Mouse (Mus musculus): ENCODE measurements around the gene Cst13. TPM values are rescaled to one million over a fixed set of nuclear protein-coding genes. Genes with fewer than 3 reads are reported as not detected.
"Not testable (repeated sequence)": the region's sequence is repeated elsewhere in the genome, so short reads cannot be mapped to it uniquely, and the experiment has no call there.

Gene Cst13
- not detected in 2 replicates for polyA plus RNA-seq (2015; fragmentation: Nextera tagmentation; extraction: Ambion mirVana)

- Histone ChIP-seq H3K4me1 (ENCODE audit: insufficient read depth) (no peaks in the 10 kb centered on the region), H3K9ac (replicated peaks) (no peak within 1 kb of the TSS), H3K27ac (ENCODE audit: low read depth) (no peak within 1 kb of the TSS), H3K4me3 (ENCODE audit: low read depth, low read length) (no peak within 1 kb of the TSS), H3K27me3 (ENCODE audit: insufficient read depth, low read length) (no peaks in the 10 kb centered on the region), H3K36me3 (replicated peaks; ENCODE audit: insufficient read depth, low read length) (no peaks in the 10 kb centered on the region), H3K4me2 (ENCODE audit: low read depth, low read length) (no peak within 1 kb of the TSS), H3K9me3 (ENCODE audit: low read length) (no peaks in the 10 kb centered on the region)
- ATAC-seq, result no peak
- DNase-seq, result no peak
- TF ChIP-seq CTCF (IDR thresholded peaks at IDR 0.05; ENCODE audit: low read depth) (no peak), EP300 (IDR thresholded peaks at IDR 0.05; ENCODE audit: low read depth) (no peak)
Measured at GRCm38 (mm10) chr2:148819909-148820308, at the start of gene Cst13. Gene Cst13, plus strand, starts transcription at chr2:148820081.

DNA sequence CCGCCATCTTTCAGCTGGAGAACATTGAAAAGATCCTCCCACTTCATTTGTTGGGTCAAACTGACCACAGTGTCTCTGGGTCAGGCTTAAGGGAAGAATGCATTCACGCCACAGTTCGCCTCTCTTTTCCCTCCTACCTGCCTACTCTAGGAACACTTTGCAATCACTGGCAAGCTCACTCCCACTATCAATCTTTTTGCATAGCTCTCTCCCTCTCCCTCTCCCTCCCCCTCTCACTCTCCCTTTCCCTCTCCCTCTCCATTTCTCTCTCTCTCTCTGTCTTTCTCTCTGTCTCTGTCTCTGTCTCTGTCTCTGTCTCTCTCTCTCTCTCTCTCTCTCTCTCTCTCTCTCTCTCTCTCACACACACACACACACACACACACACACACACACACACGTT lies 48.5 kb upstream of the Cst13 start, which contains the start of gene Cst11:
Gene Cst11, minus strand, starts transcription at position 101 of the 400 bp plus-strand sequence.
- DNase-seq; H3K36me3 ChIP-seq (replicated peaks; ENCODE audit: insufficient read depth, low read length); H3K4me2 ChIP-seq (ENCODE audit: low read depth, low read length); H3K4me3 ChIP-seq (ENCODE audit: low read depth, low read length); H3K27me3 ChIP-seq (ENCODE audit: insufficient read depth, low read length); ATAC-seq; H3K9ac ChIP-seq (replicated peaks); H3K9me3 ChIP-seq (ENCODE audit: low read length); H3K27ac ChIP-seq (ENCODE audit: low read depth); H3K4me1 ChIP-seq (ENCODE audit: insufficient read depth): not testable (repeated sequence)
- 72% methylated on average over 4 of the region's 4 CpGs for WGBS (ENCODE audit: insufficient replicate concordance)

- TF ChIP-seq EP300 (IDR thresholded peaks at IDR 0.05; ENCODE audit: low read depth), result no peak
- no peak for TF ChIP-seq CTCF (IDR thresholded peaks at IDR 0.05; ENCODE audit: low read depth)
- WGBS (ENCODE audit: insufficient replicate concordance), result 0% methylated on average over 1 of the region's 1 CpGs
- ATAC-seq, result no peak
- Histone ChIP-seq H3K4me1 (ENCODE audit: insufficient read depth) (no peaks in the 10 kb centered on the region), H3K4me3 (ENCODE audit: low read depth, low read length) (no peak within 1 kb of the TSS), H3K27me3 (ENCODE audit: insufficient read depth, low read length) (no peaks in the 10 kb centered on the region), H3K9ac (replicated peaks) (no peak within 1 kb of the TSS), H3K27ac (ENCODE audit: low read depth) (no peak within 1 kb of the TSS), H3K36me3 (replicated peaks; ENCODE audit: insufficient read depth, low read length) (no peaks in the 10 kb centered on the region), H3K9me3 (ENCODE audit: low read length) (no peaks in the 10 kb centered on the region), H3K4me2 (ENCODE audit: low read depth, low read length) (no peak within 1 kb of the TSS)
- no peak for DNase-seq
Measured at GRCm38 (mm10) chr2:148781709-148782108, 38.2 kb upstream of the Cst13 start, which contains the start of gene 8030411F24Rik. Gene 8030411F24Rik, plus strand, starts transcription at chr2:148782009.

DNA sequence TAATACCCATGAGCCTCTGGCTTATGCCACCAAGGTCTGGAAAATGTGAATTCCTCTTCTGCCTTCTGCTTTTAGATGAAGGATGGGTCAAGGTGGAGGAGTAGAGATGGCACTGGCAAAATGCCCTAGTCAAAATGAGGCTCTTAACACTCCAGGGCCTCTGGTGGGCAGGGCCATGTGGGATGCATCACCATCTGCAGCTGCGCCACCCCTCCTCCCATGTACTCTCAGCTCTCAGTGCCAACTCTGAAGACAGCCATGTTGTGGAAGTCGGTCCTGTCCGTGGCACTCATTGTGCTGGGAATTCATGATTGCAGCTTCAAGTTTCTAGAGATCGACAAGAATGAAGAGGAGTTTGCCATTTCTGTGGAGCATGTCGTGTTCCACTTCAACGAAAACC lies 30.7 kb upstream of the Cst13 start, which contains the start of gene Cst12:
Gene Cst12, plus strand, starts transcription at position 220 of the 400 bp plus-strand sequence.
- Histone ChIP-seq H3K9me3 (ENCODE audit: low read length) (no peaks in the 10 kb centered on the region), H3K4me1 (ENCODE audit: insufficient read depth) (no peaks in the 10 kb centered on the region), H3K27me3 (ENCODE audit: insufficient read depth, low read length) (no peaks in the 10 kb centered on the region), H3K27ac (ENCODE audit: low read depth) (no peak within 1 kb of the TSS), H3K4me2 (ENCODE audit: low read depth, low read length) (no peak within 1 kb of the TSS), H3K4me3 (ENCODE audit: low read depth, low read length) (no peak within 1 kb of the TSS), H3K36me3 (replicated peaks; ENCODE audit: insufficient read depth, low read length) (no peaks in the 10 kb centered on the region), H3K9ac (replicated peaks) (no peak within 1 kb of the TSS)
- DNase-seq (no peak), ATAC-seq (no peak)
- no peak for TF ChIP-seq EP300 (IDR thresholded peaks at IDR 0.05; ENCODE audit: low read depth)
- TF ChIP-seq CTCF (IDR thresholded peaks at IDR 0.05; ENCODE audit: low read depth), result no peak
- 84% methylated on average over 6 of the region's 6 CpGs for WGBS (ENCODE audit: insufficient replicate concordance)

GRCm38 (mm10) chr2:148798485-148798884 lies 21.4 kb upstream of the Cst13 start, which contains the start of gene Cst8:
Gene Cst8, plus strand, starts transcription at chr2:148798785.
- no peak for DNase-seq
- no peaks in the 10 kb centered on the region for H3K4me1 ChIP-seq (ENCODE audit: insufficient read depth)

DNA sequence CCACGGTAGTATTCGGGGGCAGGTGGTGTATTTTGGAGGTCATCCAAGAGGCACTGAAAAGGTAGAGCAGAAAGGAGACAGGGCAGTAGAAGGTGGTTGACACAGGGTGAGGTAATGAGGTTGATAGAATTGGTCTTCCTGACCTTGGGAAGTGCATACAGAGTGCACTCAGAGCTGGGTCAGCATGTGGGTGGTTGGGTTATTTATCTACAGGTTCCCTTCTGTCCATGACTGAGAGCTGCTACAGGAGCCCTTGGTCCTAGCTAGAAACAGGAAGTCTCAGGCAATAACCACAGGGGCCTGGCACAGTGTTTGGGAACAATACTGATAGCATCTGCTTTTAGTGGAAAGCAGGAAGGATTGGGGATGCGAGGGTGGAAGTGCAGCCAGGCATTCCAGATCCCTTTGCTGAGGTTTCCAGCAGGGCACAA lies 18.4 kb upstream of the Cst13 start:
- H3K4me2 ChIP-seq (ENCODE audit: low read depth, low read length), result no peak overlapping the region
- H3K36me3 ChIP-seq (replicated peaks; ENCODE audit: insufficient read depth, low read length), result no peaks in the 10 kb centered on the region
- ATAC-seq (peak; percentile 99), DNase-seq (peak; percentile 21)
- H3K9me3 ChIP-seq (ENCODE audit: low read length), result no peaks in the 10 kb centered on the region
- no peak overlapping the region for H3K4me3 ChIP-seq (ENCODE audit: low read depth, low read length)
- H3K27me3 ChIP-seq (ENCODE audit: insufficient read depth, low read length), result no peaks in the 10 kb centered on the region
- H3K9ac ChIP-seq (replicated peaks), result no peak overlapping the region
- H3K4me1 ChIP-seq (ENCODE audit: insufficient read depth), result no peaks in the 10 kb centered on the region
- WGBS (ENCODE audit: insufficient replicate concordance), result 29% methylated on average over 3 of the region's 3 CpGs
- TF ChIP-seq EP300 (IDR thresholded peaks at IDR 0.05; ENCODE audit: low read depth), result no peak
- no peak for TF ChIP-seq CTCF (IDR thresholded peaks at IDR 0.05; ENCODE audit: low read depth)
- peak overlapping the region; percentile 51 for H3K27ac ChIP-seq (ENCODE audit: low read depth)

More at GRCm38 (mm10) chr2:148798485-148798884, 21.4 kb upstream of the Cst13 start, which contains the start of gene Cst8:
- no peak within 1 kb of the TSS for H3K27ac ChIP-seq (ENCODE audit: low read depth)
- H3K36me3 ChIP-seq (replicated peaks; ENCODE audit: insufficient read depth, low read length), result no peaks in the 10 kb centered on the region
- no peak for ATAC-seq
- no peaks in the 10 kb centered on the region for H3K9me3 ChIP-seq (ENCODE audit: low read length)
- H3K4me3 ChIP-seq (ENCODE audit: low read depth, low read length), result no peak within 1 kb of the TSS
- H3K4me2 ChIP-seq (ENCODE audit: low read depth, low read length), result no peak within 1 kb of the TSS
- no peak within 1 kb of the TSS for H3K9ac ChIP-seq (replicated peaks)
- no peaks in the 10 kb centered on the region for H3K27me3 ChIP-seq (ENCODE audit: insufficient read depth, low read length)
- WGBS (ENCODE audit: insufficient replicate concordance), result 45% methylated on average over 1 of the region's 1 CpGs
- TF ChIP-seq EP300 (IDR thresholded peaks at IDR 0.05; ENCODE audit: low read depth) (no peak), CTCF (IDR thresholded peaks at IDR 0.05; ENCODE audit: low read depth) (no peak)

- Histone ChIP-seq H3K9ac (replicated peaks) (no peak overlapping the region), H3K4me1 (ENCODE audit: insufficient read depth) (no peaks in the 10 kb centered on the region), H3K36me3 (replicated peaks; ENCODE audit: insufficient read depth, low read length) (no peaks in the 10 kb centered on the region), H3K27me3 (ENCODE audit: insufficient read depth, low read length) (no peaks in the 10 kb centered on the region), H3K4me3 (ENCODE audit: low read depth, low read length) (no peak overlapping the region), H3K4me2 (ENCODE audit: low read depth, low read length) (no peak overlapping the region), H3K9me3 (ENCODE audit: low read length) (no peaks in the 10 kb centered on the region), H3K27ac (ENCODE audit: low read depth) (no peak overlapping the region)
- 68% methylated on average over 6 of the region's 6 CpGs for WGBS (ENCODE audit: insufficient replicate concordance)
- TF ChIP-seq EP300 (IDR thresholded peaks at IDR 0.05; ENCODE audit: low read depth), result no peak
- no peak for TF ChIP-seq CTCF (IDR thresholded peaks at IDR 0.05; ENCODE audit: low read depth)
- ATAC-seq, result no peak
- DNase-seq, result no peak
Measured at GRCm38 (mm10) chr2:148806696-148807095, 13.2 kb upstream of the Cst13 start.

Measured in liver, postnatal 0 days (tissue).